Mouse (Mus musculus) forelimb bud, embryonic 11.5 days (tissue): ENCODE data around the gene Tnfrsf1b.
"Not testable (repeated sequence)": the region's sequence is repeated elsewhere in the genome, so short reads cannot be mapped to it uniquely, and the experiment has no call there.

Experiments
- DNase-seq: peaks from one replicate; pipeline ENCODE4 v3.0.0-alpha.2; 2012; ENCODE audit warnings: low read depth, low spot score

The Tnfrsf1b gene

GRCm38 (mm10) chr4:145192686-145193085, 54.0 kb downstream of the Tnfrsf1b start:
- no peak for DNase-seq

- no peak for DNase-seq
These were observed 58.1 kb downstream of the Tnfrsf1b start for GRCm38 (mm10) chr4:145188561-145188960.

DNA sequence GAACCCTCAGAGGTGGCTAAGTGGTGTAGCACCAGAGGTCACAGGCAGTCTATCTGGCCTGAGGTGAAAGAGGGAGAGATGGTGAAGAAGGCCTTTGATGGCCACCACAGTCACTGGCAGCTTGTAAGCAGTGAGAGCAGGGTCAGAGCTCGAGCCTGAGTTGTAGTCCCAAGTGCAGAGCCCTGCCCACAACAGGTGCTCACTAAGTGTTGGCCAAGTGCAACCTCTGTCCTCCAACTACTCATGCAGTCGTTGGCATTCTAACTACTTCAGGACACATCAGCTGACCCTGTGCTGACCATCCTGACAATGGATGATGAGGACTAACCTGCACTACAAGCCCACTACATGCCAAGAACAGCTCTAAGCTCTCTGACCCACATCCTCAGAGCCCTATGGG, 59.1 kb downstream of the Tnfrsf1b start:
- no peak for DNase-seq

- DNase-seq: no peak
These were observed 67.6 kb downstream of the Tnfrsf1b start for GRCm38 (mm10) chr4:145178918-145179549.

- DNase-seq: not testable (repeated sequence)
These were observed 81.1 kb downstream of the Tnfrsf1b start for GRCm38 (mm10) chr4:145165542-145165941.

GRCm38 (mm10) chr4:145164111-145164510, 82.6 kb downstream of the Tnfrsf1b start:
- DNase-seq: no peak
